Mouse (Mus musculus) lung, postnatal 10 days (tissue): ENCODE measurements around the gene Nfatc2.
A peak's percentile ranks its signal among the peaks of the same experiment; 100 is the strongest.

Experiments
- DNase-seq: peaks from one replicate; pipeline ENCODE4 v3.0.0; 2021

Gene Nfatc2

DNA sequence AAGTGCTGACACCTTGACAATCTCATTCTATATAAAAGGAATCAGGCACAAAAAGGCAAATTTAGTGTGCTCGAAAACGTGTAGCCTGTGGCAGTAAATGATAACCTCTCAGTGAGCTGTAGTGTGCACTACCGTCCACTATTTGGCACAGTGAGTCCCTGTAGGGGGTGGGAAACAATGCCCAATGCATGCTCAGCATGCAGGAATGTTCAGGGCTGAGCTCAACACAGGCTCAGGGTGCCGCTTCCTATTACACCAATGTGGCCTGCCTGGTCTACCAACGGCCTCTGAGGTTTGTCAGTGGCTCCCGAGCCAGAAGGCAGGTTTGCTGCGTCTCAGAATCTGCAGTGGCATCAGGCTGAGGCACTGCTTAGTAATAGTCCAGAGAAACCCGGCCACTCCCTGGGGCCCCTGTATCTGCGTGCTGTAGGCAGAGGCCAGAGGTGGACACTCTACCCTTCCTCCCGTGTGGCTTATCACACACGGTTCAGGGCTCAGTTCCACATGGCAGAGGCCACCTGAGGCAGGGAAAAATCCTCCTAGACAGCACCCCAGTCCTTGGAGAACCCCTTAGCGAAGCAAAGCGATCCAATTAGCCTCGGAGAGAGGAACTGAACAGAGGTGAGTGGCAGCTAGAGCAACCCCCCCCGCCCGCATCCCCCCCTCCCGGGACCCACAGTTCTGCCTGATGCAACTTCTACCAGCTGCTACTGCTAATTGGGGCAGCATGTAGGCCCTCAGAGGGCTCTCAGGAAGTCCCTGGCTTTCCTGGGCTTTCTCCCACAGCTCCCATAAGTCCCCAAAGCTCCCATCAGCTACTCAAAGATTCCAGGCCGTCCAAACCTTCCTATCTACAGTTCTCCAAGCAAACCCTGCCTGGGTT lies 74.7 kb downstream of the Nfatc2 start:
- DNase-seq = no peak

DNA sequence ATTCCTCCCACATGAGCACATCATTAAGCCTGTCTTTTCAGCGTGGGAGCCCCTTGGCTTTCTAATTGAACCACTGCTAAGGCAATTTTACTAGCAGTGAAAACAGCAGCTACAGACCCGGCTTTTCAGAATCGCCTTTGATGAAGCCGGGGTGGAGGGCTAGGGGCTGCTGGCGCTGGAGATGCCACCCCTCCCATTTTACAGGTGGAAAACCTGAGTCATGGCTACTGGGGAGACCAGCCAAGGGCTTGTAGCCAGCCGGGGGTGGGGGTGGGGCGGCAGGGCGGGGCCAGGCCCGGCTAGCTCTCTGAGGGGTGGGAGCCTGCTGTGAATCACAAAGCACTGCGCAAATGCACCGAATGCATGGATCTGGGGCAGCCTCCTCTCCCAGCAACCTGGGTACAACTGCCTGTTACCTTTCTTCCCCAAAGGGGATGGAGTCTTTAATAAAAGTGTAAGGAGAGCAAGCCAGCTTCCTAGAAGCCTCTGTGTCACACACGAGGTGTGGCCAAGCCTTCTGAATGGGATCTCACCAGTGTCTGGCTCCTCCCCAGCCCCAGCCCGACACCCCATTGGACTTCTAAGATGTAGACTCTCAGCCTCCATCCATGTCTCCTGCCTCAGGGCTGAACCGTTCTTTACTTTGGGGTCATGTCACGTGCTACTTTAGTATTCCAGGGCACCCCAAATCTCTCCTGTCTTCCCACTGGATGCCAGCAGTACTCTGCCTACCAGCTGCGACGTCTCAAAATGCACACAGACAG lies 75.9 kb downstream of the Nfatc2 start:
- peak; percentile 36 for DNase-seq

DNA sequence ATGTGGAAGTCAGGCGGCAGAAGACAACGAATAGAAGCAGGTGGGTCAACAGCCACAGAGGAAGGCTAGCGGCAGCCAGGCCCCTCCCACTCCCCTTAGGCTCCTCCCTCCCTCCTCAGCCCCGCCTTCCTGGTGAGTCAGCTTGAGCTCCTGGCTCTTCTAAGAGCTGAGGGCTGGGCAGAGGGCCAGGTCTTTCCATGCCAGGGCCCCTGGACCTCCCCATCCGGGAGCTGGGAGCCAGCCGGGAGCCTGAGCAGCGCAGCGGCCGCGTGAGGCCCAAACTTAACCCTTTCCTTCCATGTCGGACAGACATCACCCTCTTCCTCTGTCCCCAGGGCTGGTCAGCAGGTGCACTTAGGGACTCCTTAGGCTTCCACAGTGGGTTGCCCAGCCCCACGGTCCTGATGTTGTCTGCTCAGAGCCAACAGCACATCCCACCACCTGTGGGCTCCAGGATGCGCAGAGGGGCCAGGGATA lies 76.5 kb downstream of the Nfatc2 start:
- DNase-seq = peak; percentile 97

DNA sequence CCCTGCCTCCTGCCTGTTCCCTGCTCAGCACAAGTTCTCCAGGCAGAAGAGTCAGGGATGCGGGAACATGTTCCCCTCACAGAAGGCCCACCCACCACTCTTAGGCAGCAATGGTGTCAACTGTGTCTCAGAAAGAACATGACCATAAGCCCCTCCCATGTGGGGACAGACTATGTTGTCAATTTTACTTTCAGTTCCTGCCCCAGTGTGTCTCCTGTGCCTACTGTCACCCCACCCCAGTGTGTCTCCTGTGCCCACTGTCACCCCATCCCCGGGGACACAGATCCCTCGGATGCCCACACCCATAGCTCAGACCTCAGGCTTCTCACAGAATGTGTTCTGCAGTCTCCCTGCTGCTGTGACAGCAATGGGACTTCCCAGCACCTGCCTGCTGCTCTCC lies 79.2 kb downstream of the Nfatc2 start:
- DNase-seq = no peak

DNA sequence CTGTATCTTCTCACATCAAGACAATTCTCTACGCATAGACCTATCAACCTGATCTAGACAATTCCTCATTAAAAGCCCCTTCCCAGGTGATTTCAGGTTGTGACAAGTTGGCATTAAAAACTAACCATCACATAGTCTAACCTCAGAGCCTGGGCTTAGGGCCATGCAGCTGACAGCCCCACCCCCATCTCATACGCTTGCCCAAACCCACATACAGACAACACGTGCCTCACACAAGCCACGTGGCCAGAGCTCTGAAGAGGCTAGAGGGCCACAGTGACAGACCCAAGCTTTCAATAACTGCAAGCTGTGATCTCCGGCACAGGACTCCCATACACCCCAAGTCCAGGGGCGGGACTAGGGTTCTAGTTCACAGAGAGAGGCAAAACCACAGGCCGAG lies 80.7 kb downstream of the Nfatc2 start:
- no peak for DNase-seq

DNA sequence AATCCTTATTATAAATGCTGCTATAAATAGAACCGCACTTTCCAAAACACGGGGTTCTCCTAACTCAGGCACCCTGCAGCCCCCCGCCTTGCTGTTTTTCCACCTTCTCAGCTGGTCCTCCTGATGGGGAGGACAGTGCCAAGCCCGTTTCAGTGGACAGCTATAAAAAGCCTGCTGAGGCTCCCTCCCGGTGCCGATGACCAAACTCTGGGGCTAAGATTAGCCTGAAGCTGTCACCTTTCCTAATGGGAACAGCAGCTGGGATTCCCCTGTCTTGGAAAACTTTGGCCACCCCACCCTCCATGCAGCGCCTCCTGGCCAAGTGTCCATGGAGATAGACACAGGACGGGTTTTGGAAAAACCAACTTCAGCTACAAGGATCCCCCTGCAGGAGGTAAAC lies 81.9 kb downstream of the Nfatc2 start:
- peak; percentile 16 for DNase-seq

DNA sequence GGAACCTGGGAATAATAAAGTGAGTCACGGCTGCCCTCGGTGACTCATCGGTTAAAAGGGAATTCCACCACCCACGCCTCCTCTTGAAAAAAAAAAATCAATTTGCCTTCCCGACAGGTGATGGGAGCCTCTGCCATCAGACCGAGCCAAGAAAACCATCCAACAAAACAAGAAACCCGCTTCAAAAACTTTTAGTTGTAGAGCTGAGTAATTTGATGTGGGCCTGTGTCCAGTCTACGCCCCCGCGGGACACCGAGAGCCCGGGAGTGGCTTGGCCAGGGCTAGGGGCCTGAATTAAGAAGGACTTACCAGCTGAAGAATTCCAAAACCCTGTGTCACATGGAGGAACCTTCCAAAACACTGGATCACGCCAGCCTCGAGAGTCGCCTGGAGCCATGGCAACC lies 83.2 kb downstream of the Nfatc2 start:
- DNase-seq = peak; percentile 71

DNA sequence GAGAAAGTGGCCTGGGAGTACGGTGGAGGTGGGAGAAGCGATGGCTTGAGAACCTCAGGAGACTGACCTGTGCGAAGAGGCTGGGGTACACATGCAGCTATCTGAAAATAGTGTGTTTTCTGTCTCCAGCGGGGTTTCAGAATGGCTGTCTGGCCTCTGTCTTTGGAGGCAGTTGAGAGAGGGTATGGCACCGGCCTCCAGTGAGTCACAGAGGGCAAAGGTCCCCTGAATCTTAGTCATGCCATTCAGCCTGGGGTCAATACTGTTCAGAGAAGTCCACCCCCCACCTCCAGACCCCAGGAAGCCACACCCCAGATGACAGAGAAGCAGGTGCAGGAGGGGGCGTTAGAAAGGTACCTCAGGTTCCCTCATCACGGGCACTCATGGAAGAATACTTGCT lies 83.7 kb downstream of the Nfatc2 start:
- no peak for DNase-seq

DNA sequence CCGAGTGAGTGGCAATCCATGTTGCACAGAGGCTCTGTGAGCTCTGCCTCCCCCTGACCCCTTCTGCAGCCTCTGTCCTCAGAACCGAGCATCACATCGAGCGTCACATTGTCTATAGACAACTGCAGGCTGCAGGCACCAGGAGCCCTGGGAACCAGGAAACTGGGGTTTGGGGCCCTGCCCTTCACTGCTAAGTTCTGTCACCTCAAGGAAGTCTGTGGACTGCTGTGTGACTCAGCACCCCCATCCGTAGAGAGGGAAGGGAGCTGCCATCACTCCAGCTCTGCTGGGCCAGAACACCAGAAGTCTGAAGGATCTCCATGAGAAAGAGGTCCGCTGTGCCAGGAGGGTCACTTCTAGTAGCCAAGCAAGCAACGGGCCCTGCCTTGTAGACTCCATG lies 84.7 kb downstream of the Nfatc2 start:
- no peak for DNase-seq

DNA sequence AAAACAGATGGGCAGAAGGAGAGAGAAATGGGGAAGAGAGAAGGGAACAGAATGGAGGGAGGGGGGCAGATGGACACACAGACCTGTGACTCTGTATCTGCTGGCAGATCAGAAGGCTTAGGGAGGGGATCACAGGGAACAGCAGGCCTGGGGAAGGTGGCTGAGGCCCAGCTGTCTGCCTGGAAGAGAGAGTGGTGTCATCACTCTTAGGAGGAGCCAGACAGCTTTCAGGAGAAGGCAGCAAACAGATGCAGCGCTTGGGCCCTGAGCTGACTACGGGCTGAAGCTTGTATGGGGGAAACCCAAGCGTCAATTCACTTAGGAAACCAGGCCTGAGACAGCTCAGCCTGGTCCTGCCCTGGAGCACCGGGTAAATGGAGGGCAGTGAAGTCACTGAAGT lies 86.0 kb downstream of the Nfatc2 start:
- no peak for DNase-seq

DNA sequence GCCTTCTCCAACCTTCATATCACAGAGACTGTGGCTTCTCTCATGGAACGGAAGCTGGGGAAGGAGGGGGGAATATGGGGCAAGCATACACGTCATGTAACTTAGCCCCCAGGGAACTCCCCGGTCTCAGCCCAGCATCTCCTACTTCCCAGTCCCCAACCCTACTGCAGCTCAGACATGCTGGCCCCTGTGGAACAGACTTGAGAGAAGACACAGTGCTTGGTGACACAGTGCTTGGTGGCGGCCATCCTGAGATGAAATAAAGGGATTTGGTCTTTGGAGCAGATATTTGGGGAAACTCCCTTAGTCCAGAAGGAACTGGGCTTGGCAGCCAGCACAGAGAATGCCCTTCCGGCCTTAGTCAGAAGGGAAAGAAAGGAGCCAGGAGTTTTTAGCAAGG lies 87.3 kb downstream of the Nfatc2 start:
- DNase-seq = no peak

DNA sequence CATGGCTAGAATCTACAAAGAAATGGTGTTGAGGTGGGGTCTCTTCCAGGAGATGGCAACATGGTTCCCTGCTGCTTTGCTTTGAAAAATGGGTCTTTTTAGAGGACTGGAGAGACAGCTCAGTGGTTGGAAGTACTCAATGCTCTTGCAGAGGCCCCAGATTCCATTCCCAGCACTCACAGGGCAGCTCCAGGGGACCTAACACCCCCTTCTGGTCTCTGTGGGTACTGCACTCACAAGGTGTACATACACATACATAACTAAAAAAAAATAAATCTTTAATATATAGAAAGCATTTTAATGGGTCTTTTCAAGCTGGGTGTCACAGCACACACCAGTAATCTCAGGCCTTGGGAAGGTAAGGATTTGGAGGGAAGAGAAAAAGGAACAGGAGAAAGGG lies 89.9 kb downstream of the Nfatc2 start:
- no peak for DNase-seq

DNA sequence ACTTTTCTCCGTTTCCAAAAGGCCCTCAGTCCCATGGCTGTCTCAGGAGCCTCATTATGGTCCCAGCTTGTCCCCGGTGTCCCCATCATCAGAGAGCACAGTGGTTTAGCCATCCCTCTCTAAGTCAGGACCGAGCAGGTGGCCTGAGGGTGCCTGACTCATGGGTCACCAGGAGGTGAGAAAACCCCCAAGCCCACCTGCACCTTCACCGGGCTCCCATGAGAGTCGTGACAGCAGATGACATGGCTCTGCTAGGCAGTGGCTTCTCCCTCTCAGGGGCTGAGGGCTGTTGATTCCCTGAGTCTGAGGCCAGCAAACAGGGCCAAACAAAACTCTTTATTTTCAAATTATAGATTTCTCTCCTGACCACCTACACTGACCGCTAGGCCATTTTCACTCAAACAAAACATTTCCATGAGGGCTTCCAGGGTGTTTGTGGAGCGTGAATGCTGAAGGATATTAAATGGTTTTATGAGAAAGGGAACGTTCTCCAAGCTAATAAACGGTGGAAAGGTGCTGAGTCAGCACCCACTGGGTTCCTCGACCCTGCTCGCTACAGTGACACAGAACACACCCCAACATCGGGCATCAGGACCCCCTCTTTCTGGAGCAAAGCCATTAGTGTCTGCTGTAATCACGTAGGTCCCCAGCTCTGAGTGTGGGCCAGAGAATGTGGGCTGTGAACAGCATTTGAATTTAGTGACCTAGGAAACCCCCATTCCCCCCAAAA lies 92.8 kb downstream of the Nfatc2 start:
- no peak for DNase-seq

DNA sequence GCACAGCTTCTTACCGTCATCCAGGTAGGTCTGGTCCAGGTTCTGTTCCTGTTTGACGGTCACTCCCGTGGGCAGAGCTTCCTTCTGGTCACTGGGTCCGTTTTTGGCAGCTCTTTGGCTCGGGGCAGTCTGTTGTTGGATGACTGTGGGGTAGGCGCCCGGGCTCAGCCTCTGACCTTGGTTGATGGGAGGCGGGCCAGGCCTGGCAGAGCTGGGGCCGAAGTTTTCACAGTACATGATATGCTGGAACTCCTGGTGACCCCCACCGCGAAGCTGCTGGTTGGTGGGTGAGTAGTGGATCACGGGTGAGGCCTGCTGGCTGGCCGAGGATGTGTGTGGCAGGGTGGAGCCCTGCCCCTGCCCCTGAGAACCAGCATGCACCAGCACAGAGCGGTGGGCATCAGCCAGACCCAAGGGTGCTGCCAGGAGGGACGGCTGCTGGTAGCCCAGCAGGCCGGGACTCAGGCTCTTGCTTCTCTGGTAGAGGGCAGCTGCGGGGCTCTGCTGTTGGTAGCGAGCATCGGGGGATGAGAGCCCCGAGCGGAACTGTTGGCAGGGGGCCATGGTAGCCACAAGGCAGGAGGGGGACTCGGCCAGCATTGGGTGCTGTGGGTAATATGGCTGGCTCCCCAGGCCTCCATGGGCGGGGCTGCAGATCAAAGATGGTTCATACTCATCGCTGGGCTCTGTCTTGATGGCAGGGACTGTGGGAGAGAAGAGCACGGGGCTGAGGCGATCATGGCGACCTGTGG lies 96.8 kb downstream of the Nfatc2 start:
- no peak for DNase-seq

DNA sequence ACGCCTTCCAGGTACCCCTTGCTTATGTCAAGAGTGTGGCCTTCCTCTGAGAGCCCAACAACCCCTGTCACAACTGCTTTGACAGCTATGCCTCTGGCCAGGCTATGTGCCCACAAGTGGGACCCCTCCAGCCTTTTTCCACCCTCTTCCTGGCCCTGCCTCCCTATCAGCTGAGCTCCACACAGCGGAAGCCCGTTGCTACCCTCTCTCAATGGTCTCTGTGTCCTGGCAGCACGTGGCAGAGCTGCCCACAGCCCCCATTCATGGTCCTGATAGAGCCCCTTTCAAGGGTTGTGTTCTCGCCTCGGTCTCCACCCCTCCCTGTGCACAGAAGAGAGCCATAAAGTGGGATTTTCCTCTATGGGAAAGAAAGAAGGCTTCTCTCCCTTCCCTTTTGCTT lies 97.7 kb downstream of the Nfatc2 start:
- DNase-seq = no peak

DNA sequence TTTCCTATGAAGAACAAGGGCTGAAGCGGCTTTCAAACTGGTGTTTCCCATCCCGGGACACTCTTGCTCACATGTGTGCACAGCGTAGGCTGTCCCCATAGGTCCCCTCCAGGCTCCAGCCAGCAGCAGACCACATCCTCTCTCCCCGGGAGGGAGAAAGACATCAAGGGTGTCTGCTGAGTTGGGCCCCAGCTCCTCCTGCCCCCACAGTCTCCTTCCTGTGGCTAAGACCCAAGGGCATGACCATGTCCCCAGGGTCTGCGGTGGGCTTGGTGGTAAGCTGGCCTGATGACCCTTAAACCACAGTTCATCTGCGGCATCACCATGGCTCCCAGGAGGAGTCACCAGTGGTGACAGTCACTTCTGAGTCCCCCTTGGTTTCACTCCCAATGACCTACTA lies 100.7 kb downstream of the Nfatc2 start:
- no peak for DNase-seq

DNA sequence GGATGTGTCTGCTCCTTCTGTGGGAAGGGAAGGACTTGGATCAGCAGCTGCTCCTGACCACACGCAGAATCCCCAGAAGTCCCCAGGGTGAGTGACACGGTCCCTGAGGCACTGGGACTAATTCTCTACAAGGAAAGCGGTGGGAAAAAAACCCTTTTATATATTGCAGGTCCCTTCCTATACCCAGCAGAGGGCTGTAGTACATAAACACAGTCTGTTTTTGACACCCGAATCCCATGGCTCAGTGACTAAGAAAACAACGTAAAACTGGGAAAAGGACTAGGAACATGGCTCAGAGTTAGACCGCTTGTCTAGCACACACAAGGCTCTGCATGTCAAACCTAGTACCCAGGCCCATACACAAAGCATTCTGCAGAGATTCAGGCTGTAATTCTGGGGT lies 101.2 kb downstream of the Nfatc2 start:
- DNase-seq = no peak

DNA sequence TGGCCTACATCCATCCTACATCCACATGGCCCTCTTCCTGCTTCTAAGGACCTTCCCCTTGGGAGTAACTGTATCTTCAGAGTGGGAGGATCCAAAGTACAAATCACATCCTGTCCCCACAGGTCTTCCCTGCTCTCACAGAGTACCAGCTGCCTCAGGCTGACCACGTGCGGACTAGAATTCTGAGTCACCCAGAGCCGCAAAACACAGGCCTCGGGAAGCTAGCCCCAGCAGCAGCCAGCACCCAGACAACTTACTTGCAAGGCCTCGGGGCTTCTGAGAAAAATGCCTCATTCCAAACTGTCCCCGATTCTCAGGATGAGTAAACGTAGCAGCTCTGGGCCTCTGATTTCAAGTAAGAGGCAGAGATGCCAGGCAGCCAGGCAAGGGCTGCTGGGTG lies 109.7 kb downstream of the Nfatc2 start:
- no peak for DNase-seq

DNA sequence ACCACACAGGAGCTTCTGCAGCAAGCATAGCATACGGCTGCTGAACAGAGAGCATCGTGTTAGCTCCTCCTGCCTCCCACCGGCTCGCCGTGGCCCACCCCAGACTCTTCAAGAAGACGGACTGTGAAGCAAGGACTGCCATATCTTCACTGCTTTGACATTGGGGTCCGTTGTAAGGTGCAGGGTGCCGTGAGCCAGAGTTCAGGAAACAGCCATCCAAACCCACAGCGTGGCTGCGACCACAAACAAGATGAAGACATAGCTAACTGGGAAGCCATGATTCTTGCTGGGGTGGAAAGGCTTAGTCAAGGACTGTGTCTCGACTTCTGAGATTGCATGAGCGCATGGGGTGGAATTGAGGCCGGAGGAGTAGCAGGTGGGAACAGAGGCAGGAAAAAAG lies 111.5 kb downstream of the Nfatc2 start:
- no peak for DNase-seq

DNA sequence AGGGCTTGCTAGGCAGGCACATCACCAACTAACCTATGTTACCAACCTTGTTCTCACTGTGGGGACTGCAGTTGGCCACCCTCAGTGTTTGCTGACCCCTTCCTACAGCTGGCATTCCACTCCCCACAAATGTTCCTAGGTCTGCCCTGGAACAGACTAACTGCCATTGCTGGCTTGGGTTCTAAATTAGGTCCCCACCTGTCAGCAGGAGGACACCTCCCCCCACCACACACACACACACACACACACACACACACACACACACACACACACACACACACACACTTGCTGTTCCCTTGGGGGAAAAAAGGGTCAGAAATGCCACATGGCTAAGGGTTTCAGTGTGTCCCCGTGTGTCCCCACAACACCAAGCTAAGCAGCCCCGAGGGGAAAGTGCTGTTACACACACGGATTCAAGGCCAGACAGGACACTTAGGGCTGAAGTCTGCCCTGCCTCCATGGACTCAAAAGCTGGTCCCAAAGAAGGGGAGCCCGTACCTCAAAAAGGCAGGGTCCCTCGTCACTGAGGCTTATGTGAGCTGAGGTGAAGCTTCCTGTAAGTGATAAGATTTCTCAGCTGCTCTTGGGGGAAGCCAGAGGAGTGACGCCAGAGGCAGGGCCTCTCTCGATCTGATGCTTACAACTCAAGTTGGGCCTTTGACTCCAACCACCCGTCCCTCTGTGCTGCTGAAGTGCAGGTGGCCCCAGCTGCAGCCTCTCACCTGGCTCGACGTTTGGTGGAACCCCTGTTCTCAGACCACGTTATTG lies 113.1 kb downstream of the Nfatc2 start:
- no peak for DNase-seq

DNA sequence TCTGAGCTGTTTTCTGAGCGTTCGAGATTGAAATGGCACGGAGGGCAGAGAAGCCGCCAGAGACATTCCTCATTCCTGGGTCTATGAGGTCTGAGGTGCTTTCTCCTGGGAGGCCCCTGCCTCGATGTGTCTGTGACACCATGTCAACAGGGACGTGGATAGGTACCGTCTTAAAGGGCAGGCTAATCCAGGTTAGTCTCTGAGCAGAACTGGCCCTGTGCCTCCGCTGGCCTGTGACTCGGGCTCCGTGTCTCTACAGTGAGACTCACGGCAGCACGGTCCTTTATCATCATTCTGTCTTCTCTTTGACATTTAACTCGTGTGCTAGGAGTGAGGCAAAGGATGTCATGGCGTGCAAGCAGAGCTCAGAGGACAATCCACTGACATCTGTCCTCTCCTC lies 120.3 kb downstream of the Nfatc2 start:
- DNase-seq = no peak

DNA sequence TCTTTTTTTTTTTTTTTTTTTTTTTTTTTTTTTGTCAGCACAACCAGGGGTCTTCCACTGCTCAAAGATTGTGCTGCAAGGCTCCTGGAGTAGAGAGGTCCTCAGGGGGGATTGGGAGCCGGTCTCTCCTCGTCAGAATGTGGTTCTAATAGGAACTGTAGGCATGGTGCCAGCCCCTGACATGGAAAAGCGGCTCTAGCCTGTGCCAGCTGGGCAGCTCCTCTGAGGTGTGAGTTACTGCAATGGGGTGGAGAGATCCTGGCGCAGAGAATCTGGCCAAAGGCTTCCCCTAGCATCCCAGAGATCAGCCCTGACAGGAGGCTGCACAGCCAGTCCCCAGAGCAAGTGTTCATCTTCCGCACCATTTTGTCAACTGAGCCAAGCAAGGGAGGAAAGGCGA lies 120.8 kb downstream of the Nfatc2 start:
- DNase-seq = no peak
